Mouse (Mus musculus) layer of hippocampus, adult 2 months (tissue): ENCODE results near the gene Tmem79. TPM values are rescaled to one million over a fixed set of nuclear protein-coding genes. Genes with fewer than 3 reads are reported as not detected.
A peak's percentile ranks its signal among the peaks of the same experiment; 100 is the strongest.

Experiments
- DNase-seq, 2 experiments: peaks; one replicate each; pipeline ENCODE4 v3.0.0; 2022; ENCODE audit warnings: low spot score in 2 of 2
- H3K27ac ChIP-seq: fragments of 200-600 bp; 2 replicates; pipeline ENCODE4 v1.8.1; 2022
- H3K4me3 ChIP-seq: fragments of 200-600 bp; 2 replicates; pipeline ENCODE4 v1.8.1; 2022; ENCODE audit warnings: mild to moderate bottlenecking
- CTCF ChIP-seq: fragments of 200-600 bp; conservative IDR thresholded peaks from 2 replicates; pipeline ENCODE4 v1.8.1; 2022; ENCODE audit warnings: antibody characterized with exemption, mild to moderate bottlenecking, moderate library complexity
- total RNA-seq, 2 experiments: library from RNA; stranded (reverse); gene quantifications; 2 replicates each; pipeline ENCODE4 v1.2.3; 2021

Tmem79 gene
- total RNA-seq, 2 experiments from 2014 or later, result 0.64 to 1.1 TPM

DNA sequence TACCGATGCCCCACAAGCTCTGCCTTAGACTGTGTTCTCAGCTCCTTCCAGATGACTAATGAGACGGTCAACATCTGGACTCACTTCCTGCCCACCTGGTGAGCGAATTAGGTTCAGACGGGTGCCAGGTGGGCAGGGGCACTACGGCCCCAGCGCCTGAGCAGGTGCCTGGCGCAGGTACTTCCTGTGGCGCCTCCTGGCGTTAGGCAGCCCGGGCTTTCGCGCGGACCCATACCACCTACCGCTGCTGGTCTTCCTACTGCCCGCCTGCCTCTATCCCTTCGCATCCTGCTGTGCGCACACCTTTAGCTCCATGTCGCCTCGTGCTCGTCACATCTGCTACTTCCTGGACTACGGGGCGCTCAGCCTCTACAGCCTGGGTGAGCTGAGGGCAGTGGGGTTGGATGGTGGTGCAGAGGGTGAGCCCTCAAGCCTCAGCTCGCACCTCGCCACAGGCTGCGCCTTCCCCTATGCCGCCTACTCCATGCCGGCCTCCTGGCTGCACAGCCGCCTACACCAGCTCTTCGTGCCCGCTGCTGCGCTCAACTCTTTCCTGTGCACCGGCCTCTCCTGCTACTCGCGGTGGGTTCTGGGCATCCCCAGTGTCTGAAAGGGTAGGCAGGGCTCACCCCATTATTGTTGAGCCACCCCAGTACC, 29.9 kb upstream of the Tmem79 start:
- Histone ChIP-seq H3K4me3 (no peak overlapping the region), H3K27ac (no peak overlapping the region)
- TF ChIP-seq CTCF, result 0 out of 2 replicates have a peak, but pooled peaks have one; percentile 10
- DNase-seq, result no peak

DNA sequence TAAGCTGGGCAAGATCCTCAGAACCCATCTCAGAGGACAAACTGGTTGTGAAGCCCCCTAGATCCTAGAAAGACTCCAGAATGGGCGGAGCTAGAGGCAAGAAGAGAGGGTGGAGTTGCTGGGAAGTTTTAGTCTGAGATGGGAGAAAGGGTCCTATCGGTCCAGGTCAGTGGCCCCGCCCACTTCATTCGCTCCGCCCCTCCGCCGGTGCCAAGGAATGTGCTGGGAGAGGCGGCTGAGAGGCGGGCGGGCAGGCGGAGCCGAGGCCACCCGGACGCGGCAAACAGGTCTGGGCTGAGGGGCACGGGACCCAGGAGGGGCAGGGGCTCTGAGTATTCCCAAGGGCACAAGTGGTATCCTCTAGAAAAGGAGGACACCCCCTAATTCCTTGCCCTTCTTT, 28.4 kb upstream of the Tmem79 start, which contains the start of gene Paqr6:
TSS of gene Paqr6 (plus strand) at position 248 of the 400 bp plus-strand sequence.
- peak within 1 kb of the TSS; percentile 27; the same call in 1 of the 2 replicates for H3K4me3 ChIP-seq

DNA sequence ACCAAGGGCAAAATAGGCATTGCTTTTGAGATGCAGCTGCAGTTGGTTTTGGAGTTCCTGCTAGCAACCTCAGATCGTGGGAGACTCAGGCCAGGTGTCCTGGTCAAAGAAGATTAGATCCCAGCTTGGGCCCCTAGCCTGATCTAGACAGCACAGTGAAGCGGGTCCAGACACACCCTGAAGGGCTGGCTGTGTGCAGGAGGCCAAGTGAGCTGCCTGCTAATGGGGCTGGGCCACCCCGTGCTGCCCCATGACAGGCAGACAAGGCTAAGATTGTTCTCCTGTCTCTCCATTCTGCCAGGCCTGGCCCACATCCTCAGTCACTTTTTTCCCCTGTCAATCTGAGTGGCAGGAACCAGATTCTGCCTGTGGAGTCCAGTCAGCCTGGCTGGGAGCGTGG, 27.8 kb upstream of the Tmem79 start:
- peak overlapping the region; percentile 89 for H3K27ac ChIP-seq
- peak; percentile 52 to 71 for DNase-seq
- no peak for TF ChIP-seq CTCF
- no peak overlapping the region for H3K4me3 ChIP-seq

More for the DNA sequence above, 28.4 kb upstream of the Tmem79 start, which contains the start of gene Paqr6:
- peak within 1 kb of the TSS; percentile 89 for H3K27ac ChIP-seq
- DNase-seq, result peak; percentile 55
- no peak for TF ChIP-seq CTCF

DNA sequence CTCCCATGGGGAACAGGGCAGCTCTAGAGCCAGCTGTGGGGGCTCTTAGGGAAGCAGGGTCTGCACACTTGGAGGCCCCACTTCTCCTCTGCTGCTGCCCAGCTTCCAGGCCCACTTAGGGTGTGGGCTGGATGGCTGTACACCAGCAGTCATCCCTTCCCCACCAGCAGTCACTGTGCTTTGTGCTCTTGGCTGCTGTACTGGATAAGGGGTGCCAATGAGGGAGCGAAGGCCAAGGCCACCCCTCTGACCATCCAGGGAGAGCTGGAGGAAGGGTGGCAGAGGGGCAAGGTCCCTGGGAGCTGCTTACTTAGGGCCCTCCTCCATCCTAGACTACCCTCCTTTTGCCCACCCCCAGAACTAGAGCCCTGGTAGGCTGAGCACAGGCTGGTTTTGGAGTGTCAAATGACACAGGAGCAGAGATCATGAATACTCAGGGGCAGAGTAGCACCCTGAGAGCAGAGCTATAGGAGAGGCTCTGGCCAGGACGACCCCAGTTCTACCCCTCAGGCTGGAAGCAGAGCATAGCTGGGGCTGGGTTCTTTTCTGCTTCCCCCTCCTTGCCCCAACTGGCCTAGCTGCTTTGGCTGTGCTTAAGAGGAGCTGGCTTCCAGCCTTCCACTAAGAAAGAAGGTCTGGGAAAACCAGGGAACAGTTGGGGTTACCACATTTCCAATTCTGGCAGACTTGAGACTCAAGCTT, 25.8 kb upstream of the Tmem79 start:
- TF ChIP-seq CTCF, result no peak
- peak; percentile 37 to 49 for DNase-seq
- Histone ChIP-seq H3K4me3 (no peak overlapping the region), H3K27ac (peak overlapping the region; percentile 89)

DNA sequence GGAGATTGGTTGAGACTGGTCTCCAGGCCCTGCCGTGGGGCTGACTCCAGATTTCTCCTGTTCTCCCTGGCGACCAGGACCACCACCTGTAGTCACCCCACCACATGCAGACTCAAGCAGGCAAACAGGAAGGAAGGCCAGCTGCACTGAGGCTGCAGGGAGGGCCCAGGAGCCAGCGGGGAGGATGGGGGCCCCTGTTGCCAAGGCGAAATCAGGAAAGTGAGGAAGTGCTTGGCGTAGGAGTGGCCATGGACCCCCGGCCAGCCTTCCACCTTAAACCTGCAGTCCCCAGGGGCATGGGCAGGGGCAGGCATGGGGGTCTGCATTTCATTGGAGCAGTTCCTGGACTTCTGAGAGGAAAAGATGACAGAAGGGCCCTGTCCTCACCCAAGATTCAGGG, 25.1 kb upstream of the Tmem79 start:
- no peak for TF ChIP-seq CTCF
- peak overlapping the region; percentile 89 for H3K27ac ChIP-seq

DNA sequence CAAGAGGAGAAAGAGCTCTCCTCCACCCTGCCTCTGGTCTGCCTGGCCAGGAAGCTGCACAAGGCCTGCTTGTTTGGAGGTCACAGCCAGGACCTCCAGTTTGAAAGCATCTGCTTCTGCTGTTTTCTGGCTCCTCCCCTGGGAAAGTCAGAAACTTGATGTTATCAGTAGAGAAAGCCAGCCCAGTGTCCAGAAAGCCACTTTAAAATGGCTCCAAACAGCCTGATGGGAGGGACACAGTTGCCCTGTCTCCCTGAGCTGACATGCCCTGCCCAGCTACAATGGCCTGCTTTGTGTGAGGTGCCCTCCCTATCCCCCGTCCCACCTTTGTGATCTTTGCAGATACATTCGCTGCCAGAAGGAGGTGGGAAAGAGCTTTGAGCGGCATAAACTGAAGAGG, 24.0 kb upstream of the Tmem79 start:
- TF ChIP-seq CTCF, result no peak

More for the DNA sequence above, 25.1 kb upstream of the Tmem79 start:
- no peak for DNase-seq
- H3K4me3 ChIP-seq, result no peak overlapping the region

DNA sequence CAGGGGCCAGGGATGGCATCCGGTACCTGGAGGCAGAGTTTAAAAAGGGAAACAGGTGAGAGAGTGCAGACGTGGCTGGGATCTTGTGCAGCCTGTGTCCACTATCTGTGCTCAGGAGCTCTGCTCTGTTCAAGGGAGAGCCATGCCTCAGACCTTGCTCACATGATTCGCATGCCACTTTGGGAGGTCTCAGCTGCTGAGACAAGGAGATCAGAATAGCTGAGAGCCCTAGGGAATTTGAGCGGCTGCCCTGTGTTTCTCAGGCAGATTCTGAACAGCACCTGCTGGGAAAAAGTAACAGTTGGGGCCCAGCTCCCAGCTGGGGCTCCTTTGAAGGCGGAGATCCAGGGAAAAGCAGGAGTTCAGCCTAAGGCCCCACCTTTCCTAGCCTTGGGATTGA, 23.6 kb upstream of the Tmem79 start:
- no peak for DNase-seq
- Histone ChIP-seq H3K27ac (peak overlapping the region; percentile 89), H3K4me3 (no peak overlapping the region)
- TF ChIP-seq CTCF, result no peak

More for the DNA sequence above, 24.0 kb upstream of the Tmem79 start:
- no peak for DNase-seq
- Histone ChIP-seq H3K4me3 (no peak overlapping the region), H3K27ac (peak overlapping the region; percentile 89)

DNA sequence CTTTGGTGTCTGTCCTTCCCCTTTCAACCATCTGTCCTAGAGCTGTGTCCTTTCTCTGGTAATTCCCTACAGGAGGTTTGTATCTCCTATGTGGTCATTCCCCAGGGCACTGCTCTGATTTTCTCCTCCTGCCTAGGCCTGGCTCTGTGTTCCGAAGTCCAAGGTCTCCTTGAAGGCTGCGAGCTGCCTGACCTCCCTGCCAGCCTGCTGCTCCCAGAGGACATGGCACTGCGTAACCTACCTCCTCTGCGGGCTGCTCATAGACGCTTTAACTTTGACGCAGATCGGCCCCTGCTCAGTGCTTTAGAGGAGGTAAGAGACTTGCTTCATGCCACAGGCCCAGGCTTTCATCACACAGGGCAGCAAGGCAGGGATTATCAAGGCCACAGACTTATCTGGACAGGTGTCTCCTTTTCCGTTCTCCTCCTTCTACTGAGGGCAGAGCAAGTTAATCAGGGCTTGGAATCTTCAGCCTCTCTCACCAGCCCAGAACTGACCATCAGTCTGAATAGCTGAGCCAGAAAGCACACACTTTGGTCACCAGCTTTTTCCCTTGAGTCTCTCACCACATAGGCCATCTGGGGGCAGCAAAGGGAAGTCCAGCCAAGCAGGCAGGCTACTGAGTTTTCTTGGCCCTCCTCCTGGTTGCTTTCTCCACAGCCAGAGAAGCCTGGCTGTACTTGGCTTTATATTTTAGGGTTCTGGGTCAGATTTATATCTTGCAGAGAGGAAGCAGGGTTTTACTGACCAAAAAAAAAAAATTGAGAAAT, 18.6 kb upstream of the Tmem79 start:
- H3K4me3 ChIP-seq, result no peak overlapping the region
- peak overlapping the region; percentile 61; the same call in 1 of the 2 replicates for H3K27ac ChIP-seq
- TF ChIP-seq CTCF, result peak; percentile 67
- DNase-seq, result no peak

DNA sequence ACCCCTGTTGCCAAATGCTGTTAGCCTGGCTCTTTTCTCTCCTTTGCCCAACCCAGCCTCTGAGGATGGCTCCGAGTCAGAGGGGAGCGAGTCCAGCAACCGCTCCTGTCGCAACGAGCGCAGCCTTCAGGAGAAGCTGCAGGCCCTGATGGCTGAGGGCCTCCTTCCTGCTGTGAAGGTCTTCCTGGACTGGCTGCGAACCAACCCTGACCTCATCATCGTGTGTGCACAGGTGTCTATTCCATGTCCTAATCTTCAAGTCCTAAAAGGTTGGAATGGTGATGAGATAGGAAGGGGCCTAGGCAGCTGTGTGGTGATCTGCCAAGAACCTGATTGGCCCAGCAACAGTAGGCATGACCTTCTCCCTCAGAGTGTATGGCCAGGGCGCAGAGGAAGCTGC, 17.0 kb upstream of the Tmem79 start:
- Histone ChIP-seq H3K4me3 (no peak overlapping the region), H3K27ac (no peak overlapping the region)
- no peak for TF ChIP-seq CTCF
- no peak for DNase-seq

DNA sequence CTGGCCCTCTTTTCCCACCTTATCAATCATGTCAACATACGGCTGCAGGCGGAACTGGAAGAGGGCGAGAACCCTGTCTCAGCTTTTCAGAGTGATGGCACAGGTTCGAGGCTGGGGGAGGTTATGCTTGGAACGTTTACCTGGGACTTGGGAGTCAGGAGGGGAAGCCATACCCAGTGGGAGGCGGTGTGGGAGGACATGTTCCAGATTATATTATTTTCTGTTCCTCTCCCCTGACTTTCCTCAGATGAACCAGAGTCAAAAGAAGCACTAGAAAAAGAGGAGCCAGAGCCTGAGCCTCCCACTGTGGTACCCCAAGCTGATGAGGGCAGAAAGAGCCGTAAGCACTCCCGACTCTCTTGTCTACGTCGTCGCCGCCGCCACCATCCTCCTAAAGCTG, 14.8 kb upstream of the Tmem79 start:
- H3K27ac ChIP-seq, result no peak overlapping the region; the same call in 1 of the 2 replicates
- TF ChIP-seq CTCF, result no peak

DNA sequence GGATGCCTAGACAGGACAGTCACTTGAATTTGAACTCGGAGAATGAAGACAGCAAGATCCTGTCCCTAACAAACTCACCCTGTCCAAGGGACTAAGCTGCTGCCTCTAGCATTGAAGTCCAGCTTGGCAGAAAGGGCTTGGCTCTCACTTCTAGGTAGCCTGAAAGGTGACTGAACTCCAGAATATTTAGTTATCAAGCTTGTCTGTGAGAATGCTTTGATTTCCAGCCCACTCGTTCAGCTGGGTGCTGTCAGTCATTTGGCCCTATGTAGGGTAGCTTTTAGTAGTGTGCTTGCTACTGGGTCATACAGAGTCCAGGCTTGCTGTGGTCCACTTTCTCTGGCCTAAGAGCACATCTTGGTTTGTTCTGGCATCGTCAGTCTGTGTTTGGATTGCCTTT, 3.1 kb upstream of the Tmem79 start:
- TF ChIP-seq CTCF, result no peak
- H3K27ac ChIP-seq, result no peak overlapping the region
- DNase-seq, result no peak

More for the DNA sequence above, 14.8 kb upstream of the Tmem79 start:
- H3K4me3 ChIP-seq, result no peak overlapping the region
- DNase-seq, result no peak

DNA sequence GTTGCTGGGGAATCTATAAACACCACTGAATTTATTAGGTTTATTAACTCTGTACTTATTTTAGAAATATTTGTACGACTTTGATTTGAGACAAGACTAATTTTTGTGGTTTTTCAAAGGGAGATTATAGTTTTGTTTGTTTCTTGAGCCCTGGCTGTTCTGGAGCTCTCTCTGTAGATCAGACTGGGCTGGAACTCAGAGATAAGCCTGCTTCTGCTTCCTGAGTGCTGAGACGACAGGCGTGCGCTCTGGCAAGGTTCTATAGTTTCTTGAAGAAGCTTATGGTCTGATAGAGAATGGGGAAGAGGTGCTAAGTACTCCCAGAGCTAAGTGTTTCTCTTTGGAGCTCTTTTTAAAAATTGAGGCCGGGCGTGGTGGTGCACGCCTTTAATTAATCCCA, 2.4 kb upstream of the Tmem79 start:
- DNase-seq, result no peak
- TF ChIP-seq CTCF, result no peak
- H3K27ac ChIP-seq, result no peak overlapping the region
- no peak overlapping the region for H3K4me3 ChIP-seq

More for the DNA sequence above, 3.1 kb upstream of the Tmem79 start:
- no peak overlapping the region for H3K4me3 ChIP-seq
